ENCODE assay signal across 9 mouse cellular contexts in genomic region chr5:107269006-107269328, GRCm38 (mm10). TPM values are rescaled to one million over a fixed set of nuclear protein-coding genes. Genes with fewer than 3 reads are reported as not detected.
DNase-seq lines count a peak whose midpoint lies in the region; ATAC-seq and TF ChIP-seq lines count a peak whose summit lies in the region.
"Had no signal": no experiment of that assay in that cellular context is flagged by ENCODE, and none has a peak within 500 bp of the region (broad histone marks: within the 10 kb centered on the region; RNA-seq: fewer than 3 reads in every experiment).

No protein-coding gene starts in this region.

- no peak for DNase-seq in heart, postnatal 0 days (ENCODE audit: low spot score)
- no peak for DNase-seq in heart, postnatal 25 days (ENCODE audit: low spot score)
- peak; percentile 63 for DNase-seq in embryo, embryonic 11 days
- DNase-seq in kidney, postnatal 0 days (ENCODE audit: low spot score): peak; percentile 94
- no peak for DNase-seq in left cerebral cortex, postnatal 10 days (ENCODE audit: extremely low spot score in 1 of 2, low spot score in 2 of 2)
- no peak for DNase-seq in right cerebral cortex, adult 2 months (ENCODE audit: low spot score in 2 of 2)
- no peak for DNase-seq in thymus, postnatal 0 days (ENCODE audit: low spot score)

- peaks cover 32% of the 10 kb centered on the region for H3K4me1 ChIP-seq in heart, postnatal 0 days (ENCODE audit: control insufficient read depth, insufficient read depth)
- H3K4me1 ChIP-seq in kidney, postnatal 0 days (replicated peaks; ENCODE audit: insufficient read depth, low read length): peaks cover 27% of the 10 kb centered on the region
- H3K4me1 ChIP-seq in neural tube, embryonic 13.5 days (replicated peaks): peaks cover 18% of the 10 kb centered on the region

- H3K27me3 ChIP-seq in heart, postnatal 0 days (ENCODE audit: control insufficient read depth, insufficient read depth, low read length): no peaks in the 10 kb centered on the region
- H3K27me3 ChIP-seq in kidney, postnatal 0 days (ENCODE audit: insufficient read depth, low read length): no peaks in the 10 kb centered on the region
- no peaks in the 10 kb centered on the region; the same call in none of the 2 replicates for H3K27me3 ChIP-seq in neural tube, embryonic 13.5 days

- no peak for TF ChIP-seq CTCF in heart, postnatal 0 days (IDR thresholded peaks at IDR 0.05; ENCODE audit: low read depth)
- no peak for TF ChIP-seq CTCF in kidney, postnatal 0 days (IDR thresholded peaks at IDR 0.05; ENCODE audit: low read depth)

- no peak overlapping the region for H3K4me3 ChIP-seq in heart, postnatal 0 days (ENCODE audit: low read depth, low read length)
- no peak overlapping the region for H3K4me3 ChIP-seq in kidney, postnatal 0 days (replicated peaks; ENCODE audit: low read depth, low read length)
- H3K4me3 ChIP-seq in neural tube, embryonic 13.5 days: no peak overlapping the region

- H3K4me2 ChIP-seq in heart, postnatal 0 days (ENCODE audit: low read depth, low read length): peak overlapping the region; percentile 40; the same call in 1 of the 2 replicates
- peak overlapping the region; percentile 39 for H3K4me2 ChIP-seq in kidney, postnatal 0 days (ENCODE audit: low read length)
- H3K4me2 ChIP-seq in neural tube, embryonic 13.5 days: no peak overlapping the region

- peaks cover 13% of the 10 kb centered on the region; the same call in 1 of the 2 replicates for H3K36me3 ChIP-seq in heart, postnatal 0 days (replicated peaks; ENCODE audit: control insufficient read depth, insufficient read depth, low read length)
- no peaks in the 10 kb centered on the region for H3K36me3 ChIP-seq in kidney, postnatal 0 days (ENCODE audit: insufficient read depth, low read length)
- H3K36me3 ChIP-seq in neural tube, embryonic 13.5 days: no peaks in the 10 kb centered on the region
- H3K36me3 ChIP-seq: G1E had no signal

- TF ChIP-seq EP300 in heart, postnatal 0 days (IDR thresholded peaks at IDR 0.05; ENCODE audit: low read depth): no peak

- WGBS in heart, postnatal 0 days: 28% methylated on average over 6 of the region's 6 CpGs
- 10% methylated on average over 6 of the region's 6 CpGs for whole genome bisulfite sequencing in kidney, postnatal 0 days
- WGBS in neural tube, embryonic 13.5 days: 30% methylated on average over 6 of the region's 6 CpGs

- H3K9me3 ChIP-seq in heart, postnatal 0 days (replicated peaks; ENCODE audit: control insufficient read depth, low read length): no peaks in the 10 kb centered on the region
- no peaks in the 10 kb centered on the region for H3K9me3 ChIP-seq in kidney, postnatal 0 days (replicated peaks; ENCODE audit: low read length)
- no peaks in the 10 kb centered on the region for H3K9me3 ChIP-seq in neural tube, embryonic 13.5 days
- H3K9me3 ChIP-seq: G1E had no signal

- H3K9ac ChIP-seq in heart, postnatal 0 days (replicated peaks; ENCODE audit: low read depth, low read length): peak overlapping the region; percentile 17; the same call in 1 of the 2 replicates
- no peak overlapping the region for H3K9ac ChIP-seq in kidney, postnatal 0 days (ENCODE audit: low read depth, low read length)
- H3K9ac ChIP-seq in neural tube, embryonic 13.5 days: 0 out of 2 replicates have a peak overlapping the region, but pooled peaks have one; percentile 34

- ATAC-seq in heart, postnatal 0 days (ENCODE audit: insufficient read depth, low read depth): no peak
- ATAC-seq in kidney, postnatal 0 days (replicated peaks; ENCODE audit: low FRiP score, low read depth): peak; percentile 79
- 0 out of 2 replicates have a peak, but pooled peaks have one; percentile 49 for ATAC-seq in neural tube, embryonic 13.5 days (ENCODE audit: low read depth)

- H3K27ac ChIP-seq in heart, postnatal 0 days (ENCODE audit: low read depth): peak overlapping the region; percentile 54
- H3K27ac ChIP-seq in kidney, postnatal 0 days: peak overlapping the region; percentile 90
- H3K27ac ChIP-seq in neural tube, embryonic 13.5 days (replicated peaks): peak overlapping the region; percentile 43

- intact Hi-C loops in heart, postnatal 25 days (cut with DNase I): no loop called here
- intact Hi-C loops in left cerebral cortex, postnatal 10 days (cut with DNase I): no loop called here

RNA-seq across cellular contexts. Expression of gene Tgfbr3, which starts 20.5 kb away (rescaled TPM):
- total RNA-seq in heart, postnatal 0 days (2014; rRNA removed; ENCODE audit: low replicate concordance): 59.7 and 60.6 TPM in 2 replicates
- 11.8 TPM in 2 replicates for polyA plus RNA-seq in heart, postnatal 0 days (2015; fragmentation: Nextera tagmentation; extraction: Ambion mirVana)
- 10 to 100 TPM; 42.9 to 50.8 TPM for total RNA-seq in heart, postnatal 25 days (2021)
- polyA plus RNA-seq in kidney, postnatal 0 days (2015; fragmentation: Nextera tagmentation; extraction: Ambion mirVana): 10.5 and 10.8 TPM in 2 replicates
- polyA plus RNA-seq in neural tube, embryonic 13.5 days (2015; fragmentation: Nextera tagmentation; extraction: Ambion mirVana): 6.9 and 7.8 TPM in 2 replicates
- total RNA-seq in left cerebral cortex, postnatal 10 days (2021): 1 to 10 TPM; 7.2 to 7.7 TPM
- polyA plus RNA-seq in thymus, postnatal 0 days (2015; fragmentation: Nextera tagmentation; extraction: Ambion mirVana): 10.1 and 11.5 TPM in 2 replicates
- polyA plus RNA-seq: G1E had no signal

Comparison
In these comparisons a context has a peak if more than half of its experiments do, and no peak if none do; other contexts are left out.
1. DNase-seq: peak in embryo, embryonic 11 days (single experiment) and kidney, postnatal 0 days (single experiment); none in heart, postnatal 0 days (single experiment), heart, postnatal 25 days (single experiment), left cerebral cortex, postnatal 10 days (0 of 2), right cerebral cortex, adult 2 months (0 of 2) and thymus, postnatal 0 days (single experiment).
2. Peak in every context shown above with its lines, with median percentiles within 50 percentile points of each other: H3K27ac ChIP-seq.